9 mouse cellular contexts compared by ENCODE assay signal in the genomic region with DNA sequence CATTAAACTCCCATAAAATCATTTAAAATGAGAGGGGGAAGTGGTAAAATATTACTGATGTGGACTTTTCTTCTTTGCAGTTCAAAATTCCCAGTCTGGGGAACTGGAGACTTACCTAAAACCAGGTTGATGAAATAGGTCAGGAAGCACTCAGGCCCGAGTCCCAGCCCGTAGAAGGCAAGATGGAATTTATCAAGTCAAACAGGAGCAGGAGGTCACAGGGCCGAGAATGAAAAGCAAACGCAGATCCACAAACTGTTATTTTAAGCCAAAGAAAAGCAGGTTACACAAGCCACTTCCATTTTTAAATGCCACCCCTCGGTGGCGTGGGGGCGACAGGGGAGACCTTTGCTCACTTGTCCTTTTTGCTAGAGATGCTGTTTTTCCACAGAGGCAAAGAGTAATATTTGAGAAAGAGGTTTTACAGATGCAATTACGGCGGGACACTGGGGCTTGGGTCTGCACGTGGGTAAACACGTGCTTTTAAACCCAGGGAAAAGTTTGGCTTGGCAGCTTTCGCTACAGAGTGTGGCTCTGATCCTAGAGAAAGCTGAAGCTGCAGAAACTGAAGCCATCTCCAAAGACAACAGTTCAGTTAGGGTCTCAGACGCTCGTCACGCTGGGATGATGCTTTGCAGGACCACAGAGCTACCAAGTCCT.
DNase-seq lines count a peak whose midpoint lies in the region; ATAC-seq and TF ChIP-seq lines count a peak whose summit lies in the region.
"Had no signal": no experiment of that assay in that cellular context is flagged by ENCODE, and none has a peak within 500 bp of the region (broad histone marks: within the 10 kb centered on the region; RNA-seq: fewer than 3 reads in every experiment).

No protein-coding gene starts in this region.

- 58% methylated on average over 15 of the region's 15 CpGs for WGBS in liver, embryonic 14.5 days (ENCODE audit: insufficient replicate concordance)
- 34% methylated on average over 15 of the region's 15 CpGs for WGBS in embryonic facial prominence, embryonic 10.5 days
- WGBS in lung, embryonic 14.5 days, result 17% methylated on average over 15 of the region's 15 CpGs

- TF ChIP-seq CTCF in liver, embryonic 14.5 days (IDR thresholded peaks at IDR 0.05; ENCODE audit: low read depth), result no peak
- no peak for TF ChIP-seq CTCF in lung, embryonic 14.5 days (IDR thresholded peaks at IDR 0.05; ENCODE audit: low read depth)

- no peaks in the 10 kb centered on the region for H3K9me3 ChIP-seq in liver, embryonic 14.5 days (ENCODE audit: control insufficient read depth, low read length)
- H3K9me3 ChIP-seq in embryonic facial prominence, embryonic 10.5 days, result no peaks in the 10 kb centered on the region
- no peaks in the 10 kb centered on the region for H3K9me3 ChIP-seq in lung, embryonic 14.5 days (ENCODE audit: low read depth, low read length)

- H3K27ac ChIP-seq in liver, embryonic 14.5 days, result no peak overlapping the region
- H3K27ac ChIP-seq in embryonic facial prominence, embryonic 10.5 days (replicated peaks), result peak overlapping the region; percentile 54; the same call in 1 of the 2 replicates
- no peak overlapping the region for H3K27ac ChIP-seq in lung, embryonic 14.5 days (ENCODE audit: low read depth)

- no peak for TF ChIP-seq EP300 in liver, embryonic 14.5 days (IDR thresholded peaks at IDR 0.05; ENCODE audit: low read depth)

- H3K36me3 ChIP-seq in liver, embryonic 14.5 days (replicated peaks; ENCODE audit: control insufficient read depth, insufficient read depth, low read depth), result no peaks in the 10 kb centered on the region
- H3K36me3 ChIP-seq in embryonic facial prominence, embryonic 10.5 days (replicated peaks), result no peaks in the 10 kb centered on the region
- no peaks in the 10 kb centered on the region for H3K36me3 ChIP-seq in lung, embryonic 14.5 days (ENCODE audit: insufficient read depth)
- H3K36me3 ChIP-seq: G1E had no signal

- no peak overlapping the region for H3K4me3 ChIP-seq in liver, embryonic 14.5 days (ENCODE audit: insufficient read depth in 1 of 2, low read depth in 2 of 2, low read length in 2 of 2)
- H3K4me3 ChIP-seq in embryonic facial prominence, embryonic 10.5 days, result no peak overlapping the region
- H3K4me3 ChIP-seq in lung, embryonic 14.5 days (ENCODE audit: low read depth, low read length), result no peak overlapping the region

- H3K9ac ChIP-seq in liver, embryonic 14.5 days (replicated peaks), result no peak overlapping the region
- no peak overlapping the region; the same call in 1 of the 2 replicates for H3K9ac ChIP-seq in lung, embryonic 14.5 days

- no peak overlapping the region for H3K4me2 ChIP-seq in liver, embryonic 14.5 days (ENCODE audit: low read depth)
- H3K4me2 ChIP-seq in lung, embryonic 14.5 days, result 0 out of 2 replicates have a peak overlapping the region, but pooled peaks have one; percentile 33

- no peaks in the 10 kb centered on the region for H3K27me3 ChIP-seq in liver, embryonic 14.5 days (ENCODE audit: control insufficient read depth, insufficient read depth, low read length)
- no peaks in the 10 kb centered on the region for H3K27me3 ChIP-seq in embryonic facial prominence, embryonic 10.5 days (replicated peaks; ENCODE audit: low read depth, poor library complexity, severe bottlenecking)
- no peaks in the 10 kb centered on the region for H3K27me3 ChIP-seq in lung, embryonic 14.5 days (ENCODE audit: insufficient read depth, low read length)

- DNase-seq in liver, embryonic 14.5 days (ENCODE audit: low read depth in 3 of 3, low spot score in 3 of 3), result no peak
- no peak for DNase-seq in liver
- DNase-seq in embryonic facial prominence, embryonic 10.5 days (ENCODE audit: low spot score), result peak; percentile 53
- peak; percentile 52 for DNase-seq in heart, postnatal 25 days (ENCODE audit: low spot score)
- peak; percentile 44 for DNase-seq in lung, embryonic 14.5 days
- DNase-seq in cerebellum, postnatal 10 days, result no peak
- DNase-seq in thymus, adult 18-20 months, result no peak
- DNase-seq in spleen, adult 12 weeks (ENCODE audit: low spot score), result no peak

- 0 out of 2 replicates have a peak, but pooled peaks have one; percentile 33 for ATAC-seq in liver, embryonic 14.5 days (ENCODE audit: insufficient read depth)
- no peak for ATAC-seq in lung, embryonic 14.5 days (ENCODE audit: insufficient read depth)

- intact Hi-C loops in heart, postnatal 25 days (cut with DNase I), result no loop called here

- H3K4me1 ChIP-seq in liver, embryonic 14.5 days (replicated peaks; ENCODE audit: control insufficient read depth in 2 of 2, insufficient read depth in 2 of 2, low read length in 1 of 2), result no peaks in the 10 kb centered on the region
- peaks cover 17% of the 10 kb centered on the region for H3K4me1 ChIP-seq in embryonic facial prominence, embryonic 10.5 days
- H3K4me1 ChIP-seq in lung, embryonic 14.5 days (ENCODE audit: insufficient read depth), result no peaks in the 10 kb centered on the region; the same call in 1 of the 2 replicates

Comparison
In these comparisons a context has a peak if more than half of its experiments do, and no peak if none do; other contexts are left out.
1. DNase-seq: peak in embryonic facial prominence, embryonic 10.5 days (single experiment), heart, postnatal 25 days (single experiment) and lung, embryonic 14.5 days (single experiment); none in liver, embryonic 14.5 days (0 of 3), liver (single experiment), cerebellum, postnatal 10 days (0 of 2), thymus, adult 18-20 months (0 of 2) and spleen, adult 12 weeks (single experiment).